Comparison of ENCODE assay signal across 8 mouse cellular contexts in genomic region chr7:56421946-56422345, GRCm38 (mm10).
DNase-seq lines count a peak whose midpoint lies in the region; ATAC-seq lines count a peak whose summit lies in the region.

No protein-coding gene starts in this region.

- peak; percentile 10 to 14 for DNase-seq in cerebellum, adult 18-20 months
- DNase-seq in 3T3-L1 (ENCODE audit: low read depth, low spot score) = peak; percentile 75
- peak; percentile 18 for DNase-seq in cerebellum, adult 8-10 months
- peak; percentile 72 to 80 for DNase-seq in layer of hippocampus, adult 8-10 months (ENCODE audit: low spot score in 2 of 2)
- no peak for DNase-seq in thymus, postnatal 14 days
- DNase-seq in kidney, postnatal 14 days = no peak
- DNase-seq in urinary bladder, postnatal 10 days (ENCODE audit: low spot score) = no peak

- ATAC-seq in cerebellum, adult (ENCODE audit: insufficient number of reproducible peaks, low FRiP score, low TSS enrichment) = no peak

Comparison
In these comparisons a context has a peak if more than half of its experiments do, and no peak if none do; other contexts are left out.
1. DNase-seq: peak in cerebellum, adult 18-20 months (2 of 2), 3T3-L1 (single experiment), cerebellum, adult 8-10 months (single experiment) and layer of hippocampus, adult 8-10 months (2 of 2); none in thymus, postnatal 14 days (single experiment), kidney, postnatal 14 days (single experiment) and urinary bladder, postnatal 10 days (single experiment).